Mouse (Mus musculus) gastrocnemius, postnatal 25 days (tissue): ENCODE measurements around the gene Eme2. TPM values are rescaled to one million over a fixed set of nuclear protein-coding genes. Genes with fewer than 3 reads are reported as not detected.

ENCODE experiments used
- total RNA-seq, 2 experiments: library from RNA; stranded (reverse); gene quantifications; 1 replicate in 1 of 2; 2 replicates in 1 of 2; pipeline ENCODE4 v1.2.3; 2021

The Eme2 gene
- total RNA-seq, 2 experiments from 2014 or later: 8.8 to 10.4 TPM

Other genes starting within 250 kb of the Eme2 start
- 10 to 100 TPM; 36.6 to 41.8 TPM for gene Slc9a3r2, start 244.8 kb downstream of the Eme2 start, total RNA-seq
- gene Npw, start 236.6 kb downstream of the Eme2 start, total RNA-seq: not detected
- gene Zfp598, start 225.4 kb downstream of the Eme2 start, total RNA-seq: 10 to 100 TPM; 17.7 to 20.2 TPM
- not detected for gene Syngr3, start 205.1 kb downstream of the Eme2 start, total RNA-seq
- gene Gfer, start 198.9 kb downstream of the Eme2 start, total RNA-seq: 10 to 100 TPM; 24.1 to 30.1 TPM
- under 1 TPM; 0.59 to 0.61 TPM for gene Noxo1, start 198.9 kb downstream of the Eme2 start, total RNA-seq
- 10 to 100 TPM; 14.7 to 15.6 TPM for gene Tbl3, start 187.4 kb downstream of the Eme2 start, total RNA-seq
- not detected for gene Rnf151, start 177.0 kb downstream of the Eme2 start, total RNA-seq
- gene Rps2, start 177.0 kb downstream of the Eme2 start, total RNA-seq: 100 to 1,000 TPM; 564 to 585 TPM
- 100 to 1,000 TPM; 493 to 532 TPM for gene Ndufb10, start 170.6 kb downstream of the Eme2 start, total RNA-seq
- gene Rpl3l, start 167.3 kb downstream of the Eme2 start, total RNA-seq: 100 to 1,000 TPM; 723 to 775 TPM
- gene Msrb1, start 158.4 kb downstream of the Eme2 start, total RNA-seq: 100 to 1,000 TPM; 164 to 180 TPM
- not detected for gene Hs3st6, start 142.1 kb downstream of the Eme2 start, total RNA-seq
- gene Meiob, start 90.8 kb downstream of the Eme2 start, total RNA-seq: not detected
- 10 to 100 TPM; 73.3 to 77.5 TPM for gene Hagh, start 54.9 kb downstream of the Eme2 start, total RNA-seq
- 10 to 100 TPM; 38.1 to 44.5 TPM for gene Fahd1, start 44.7 kb downstream of the Eme2 start, total RNA-seq
- 1 to 10 TPM; 3.8 to 4.4 TPM for gene Igfals, start 29.1 kb downstream of the Eme2 start, total RNA-seq
- 10 to 100 TPM; 10.2 to 13.1 TPM for gene Nubp2, start 8.7 kb downstream of the Eme2 start, total RNA-seq
- gene Spsb3, start 8.4 kb downstream of the Eme2 start, total RNA-seq: 10 to 100 TPM; 27.8 to 31.5 TPM
- gene Mrps34, start within 50 bp of the Eme2 start, total RNA-seq: 100 to 1,000 TPM in 1 of 2 experiments, 10 to 100 TPM in 1; 85.9 to 105 TPM
- gene Nme3, start 1.4 kb upstream of the Eme2 start, total RNA-seq: 1 to 10 TPM; 7.7 to 9.8 TPM
- 10 to 100 TPM; 19.5 TPM for gene Mapk8ip3, start 41.9 kb upstream of the Eme2 start, total RNA-seq
- 1 to 10 TPM; 5.5 to 8.6 TPM for gene Jpt2, start 65.6 kb upstream of the Eme2 start, total RNA-seq
- gene Cramp1l, start 120.7 kb upstream of the Eme2 start, total RNA-seq: 1 to 10 TPM; 6.8 to 6.9 TPM
- 1 to 10 TPM; 2.7 to 4.6 TPM for gene Ift140, start 121.0 kb upstream of the Eme2 start, total RNA-seq
- 10 to 100 TPM in 1 of 2 experiments, 1 to 10 TPM in 1; 9.4 to 11.0 TPM for gene Tmem204, start 188.5 kb upstream of the Eme2 start, total RNA-seq
- 1 to 10 TPM; 5.8 to 5.9 TPM for gene Telo2, start 220.9 kb upstream of the Eme2 start, total RNA-seq
- 1 to 10 TPM; 4.4 to 6.6 TPM for gene Ptx4, start 225.7 kb upstream of the Eme2 start, total RNA-seq
- gene Clcn7, start 238.3 kb upstream of the Eme2 start, total RNA-seq: 10 to 100 TPM; 11.7 to 13.1 TPM